Mouse (Mus musculus) G1E (cell line): ENCODE data around the gene Adcy6. TPM values are rescaled to one million over a fixed set of nuclear protein-coding genes. Genes with fewer than 3 reads are reported as not detected.

Experiments used
- ATAC-seq: 2 replicates; pipeline ENCODE4 v1.8.0; 2016; ENCODE audit warnings: mild to moderate bottlenecking; ENCODE audit not compliant: insufficient number of reproducible peaks, poor library complexity, low FRiP score, severe bottlenecking; ENCODE audit errors: extremely low read depth
- DNase-seq: peaks from one replicate; pipeline ENCODE4 v3.0.0; 2012; ENCODE audit warnings: low spot score
- H3K27me3 ChIP-seq: 2 replicates; pipeline ENCODE4 v1.6.1; 2012; ENCODE audit warnings: mild to moderate bottlenecking, low read length, inconsistent platforms; ENCODE audit not compliant: insufficient read depth
- H3K36me3 ChIP-seq: replicated peaks from 2 replicates; pipeline ENCODE3; 2012; ENCODE audit warnings: mild to moderate bottlenecking, inconsistent platforms
- H3K4me1 ChIP-seq: 2 replicates; pipeline ENCODE4 v1.6.1; 2012; ENCODE audit warnings: low read depth, low read length, inconsistent platforms, mixed read lengths; ENCODE audit not compliant: insufficient read depth
- H3K4me3 ChIP-seq: 2 replicates; pipeline ENCODE4 v1.5.1; 2012; ENCODE audit warnings: low read depth, mild to moderate bottlenecking, inconsistent platforms, low read length, moderate library complexity, mixed read lengths
- H3K9me3 ChIP-seq: replicated peaks from 2 replicates; pipeline ENCODE4 v1.6.1; 2012; ENCODE audit warnings: inconsistent platforms
- CTCF ChIP-seq: IDR thresholded peaks from 2 replicates; pipeline ENCODE4 v1.5.1; 2012; ENCODE audit warnings: low read depth, low read length, inconsistent platforms, mixed read lengths
- GATA1 ChIP-seq: IDR thresholded peaks from 2 replicates; pipeline ENCODE4 v1.6.1; 2012; ENCODE audit warnings: borderline replicate concordance, low read length, inconsistent platforms, mixed read lengths
- GATA2 ChIP-seq: IDR thresholded peaks from 2 replicates; pipeline ENCODE4 v1.6.1; 2012; ENCODE audit warnings: low read depth, low read length, inconsistent platforms, borderline replicate concordance
- POLR2AphosphoS5 ChIP-seq: IDR thresholded peaks from 2 replicates; pipeline ENCODE4 v1.6.1; 2012; ENCODE audit warnings: low read depth, low read length, inconsistent platforms; ENCODE audit not compliant: insufficient replicate concordance
- TAL1 ChIP-seq: conservative IDR thresholded peaks from 2 replicates; pipeline ENCODE4 v1.6.1; 2012; ENCODE audit warnings: low read depth, low read length, inconsistent platforms, mixed read lengths
- polyA plus RNA-seq: library from polyadenylated mRNA; stranded (reverse); fragments of >175 nt; gene quantifications from 2 replicates; pipeline ENCODE4 v1.2.3, GENCODE M21; 2012
- total RNA-seq, 2 experiments: library from RNA; stranded (forward) in 1 of 2; stranded (reverse) in 1 of 2; fragments of 200-1000 nt in 1 of 2; fragments of >200 nt in 1 of 2; fragmentation: Nextera tagmentation in 1 of 2; gene quantifications; 2 replicates each; pipeline ENCODE4 v1.2.3; 2014 to 2017

The Adcy6 gene
- total RNA-seq (2014; fragmentation: Nextera tagmentation) (5.0 TPM in 1 of 2 replicates, not detected in the other), total RNA-seq (2017) (0.22 TPM in 1 of 2 replicates, not detected in the other), polyA plus RNA-seq (not detected in 2 replicates)

GRCm38 (mm10) chr15:98609331-98610130, at the start of gene Adcy6:
TSS of gene Adcy6 (minus strand) at chr15:98610076.
- ATAC-seq (no peak), DNase-seq (no peak)
- TF ChIP-seq POLR2AphosphoS5 (no peak), GATA1 (no peak), TAL1 (no peak), CTCF (no peak), GATA2 (no peak)
- Histone ChIP-seq H3K36me3 (no peaks in the 10 kb centered on the region), H3K27me3 (peaks cover 47% of the 10 kb centered on the region), H3K9me3 (peaks cover 5% of the 10 kb centered on the region), H3K4me3 (no peak within 1 kb of the TSS), H3K4me1 (no peaks in the 10 kb centered on the region)

- H3K4me1 ChIP-seq, result peaks cover 26% of the 10 kb centered on the region
- TF ChIP-seq TAL1 (no peak), POLR2AphosphoS5 (no peak), CTCF (no peak), GATA1 (no peak), GATA2 (no peak)
- no peaks in the 10 kb centered on the region for H3K9me3 ChIP-seq
- DNase-seq, result no peak
- no peak for ATAC-seq
- H3K36me3 ChIP-seq, result peaks cover 88% of the 10 kb centered on the region
- H3K27me3 ChIP-seq, result no peaks in the 10 kb centered on the region
- H3K4me3 ChIP-seq, result no peak overlapping the region
These were observed 47.3 kb upstream of the Adcy6 start for GRCm38 (mm10) chr15:98656982-98657751.

- TF ChIP-seq GATA1 (no peak), TAL1 (no peak), GATA2 (no peak), POLR2AphosphoS5 (no peak), CTCF (no peak)
- H3K4me1 ChIP-seq, result peaks cover 1% of the 10 kb centered on the region; the same call in 1 of the 2 replicates
- ATAC-seq (no peak), DNase-seq (no peak)
- H3K4me3 ChIP-seq, result no peak overlapping the region
- no peaks in the 10 kb centered on the region for H3K27me3 ChIP-seq
- no peaks in the 10 kb centered on the region for H3K9me3 ChIP-seq
- peaks cover 99% of the 10 kb centered on the region for H3K36me3 ChIP-seq
These were observed 42.3 kb upstream of the Adcy6 start for GRCm38 (mm10) chr15:98652174-98652573.

- Histone ChIP-seq H3K36me3 (peaks cover 99% of the 10 kb centered on the region), H3K9me3 (no peaks in the 10 kb centered on the region), H3K4me1 (peaks cover 2% of the 10 kb centered on the region; the same call in 1 of the 2 replicates), H3K4me3 (no peak overlapping the region), H3K27me3 (no peaks in the 10 kb centered on the region)
- TF ChIP-seq GATA2 (no peak), POLR2AphosphoS5 (no peak), GATA1 (no peak), TAL1 (no peak), CTCF (no peak)
- no peak for ATAC-seq
- no peak for DNase-seq
These were observed 41.6 kb upstream of the Adcy6 start for GRCm38 (mm10) chr15:98651431-98651830.

- Histone ChIP-seq H3K4me1 (peaks cover 6% of the 10 kb centered on the region), H3K36me3 (peaks cover 100% of the 10 kb centered on the region), H3K27me3 (no peaks in the 10 kb centered on the region; the same call in 1 of the 2 replicates), H3K9me3 (no peaks in the 10 kb centered on the region), H3K4me3 (no peak overlapping the region)
- TF ChIP-seq TAL1 (no peak), CTCF (no peak), GATA1 (no peak), POLR2AphosphoS5 (no peak), GATA2 (no peak)
- ATAC-seq (no peak), DNase-seq (no peak)
These were observed 38.2 kb upstream of the Adcy6 start for GRCm38 (mm10) chr15:98648071-98648470.

GRCm38 (mm10) chr15:98647308-98647707, 37.4 kb upstream of the Adcy6 start:
- Histone ChIP-seq H3K9me3 (no peaks in the 10 kb centered on the region), H3K4me3 (no peak overlapping the region), H3K4me1 (peaks cover 9% of the 10 kb centered on the region), H3K27me3 (peaks cover 4% of the 10 kb centered on the region; the same call in 1 of the 2 replicates), H3K36me3 (peaks cover 97% of the 10 kb centered on the region)
- ATAC-seq, result no peak
- no peak for DNase-seq
- no peak for TF ChIP-seq TAL1
- no peak for TF ChIP-seq GATA2
- no peak for TF ChIP-seq CTCF
- no peak for TF ChIP-seq POLR2AphosphoS5
- no peak for TF ChIP-seq GATA1
